Mouse (Mus musculus) forebrain, embryonic 14.5 days (tissue): ENCODE data around the gene Eid2. TPM values are rescaled to one million over a fixed set of nuclear protein-coding genes. Genes with fewer than 3 reads are reported as not detected.
A peak's percentile ranks its signal among the peaks of the same experiment; 100 is the strongest.
"Not testable (repeated sequence)": the region's sequence is repeated elsewhere in the genome, so short reads cannot be mapped to it uniquely, and the experiment has no call there.

ENCODE experiments used
- ATAC-seq: fragments of 200-750 bp; cut with Nextera tagmentation; 2 replicates; pipeline ENCODE4 v1.8.0; 2017; ENCODE audit warnings: mild to moderate bottlenecking, moderate library complexity
- DNase-seq: peaks from one replicate; pipeline ENCODE4 v3.0.0-alpha.2; 2015; ENCODE audit warnings: low spot score
- H3K27ac ChIP-seq: fragments of 300-500 bp; sonication (generic); 2 replicates; pipeline ENCODE4 v1.5.1; 2014; ENCODE audit warnings: low read depth, mild to moderate bottlenecking, control low read depth, low read length, moderate library complexity
- H3K27me3 ChIP-seq: fragments of 300-500 bp; sonication (generic); replicated peaks from 2 replicates; pipeline ENCODE4 v1.6.1; 2014; ENCODE audit warnings: low read length, control low read depth, mixed read lengths; ENCODE audit not compliant: control insufficient read depth, insufficient read depth
- H3K36me3 ChIP-seq: fragments of 300-500 bp; sonication (generic); 2 replicates; pipeline ENCODE4 v1.6.1; 2014; ENCODE audit warnings: low read length, control low read depth; ENCODE audit not compliant: control insufficient read depth, insufficient read depth
- H3K4me1 ChIP-seq: fragments of 300-500 bp; sonication (generic); 2 replicates; pipeline ENCODE4 v1.6.1; 2014; ENCODE audit warnings: antibody characterized with exemption, low read length, control low read depth; ENCODE audit not compliant: control insufficient read depth, insufficient read depth
- H3K4me2 ChIP-seq: fragments of 300-500 bp; sonication (generic); 2 replicates; pipeline ENCODE4 v1.6.1; 2014; ENCODE audit warnings: mild to moderate bottlenecking, control low read depth, low read length
- H3K4me3 ChIP-seq: fragments of 300-500 bp; sonication (generic); 2 replicates; pipeline ENCODE4 v1.5.1; 2014; ENCODE audit warnings: low read depth, low read length, control low read depth
- H3K9ac ChIP-seq: fragments of 300-500 bp; sonication (generic); 2 replicates; pipeline ENCODE4 v1.6.1; 2014; ENCODE audit warnings: mild to moderate bottlenecking, low read length, control low read depth, moderate library complexity
- H3K9me3 ChIP-seq: fragments of 300-500 bp; sonication (generic); replicated peaks from 2 replicates; pipeline ENCODE4 v1.6.1; 2016; ENCODE audit warnings: low read length, control low read depth, mixed read lengths; ENCODE audit not compliant: control insufficient read depth
- WGBS: fragments of 180-500 bp; shearing (Covaris S2); extraction: QIAGEN DNeasy Blood & Tissue Kit; methylation state at CpG from one replicate; pipeline ENCODE4 v1.1.7; 2014; 5-methylcytosine and 5-hydroxymethylcytosine counted together
- polyA plus RNA-seq: library from polyadenylated mRNA; unstranded; fragments of >200 nt; fragmentation: Nextera tagmentation; extraction: Ambion mirVana; gene quantifications from 2 replicates; pipeline ENCODE4 v1.2.1, GENCODE M21; 2014

Eid2 gene
- 6.0 and 8.6 TPM in 2 replicates for polyA plus RNA-seq

DNA sequence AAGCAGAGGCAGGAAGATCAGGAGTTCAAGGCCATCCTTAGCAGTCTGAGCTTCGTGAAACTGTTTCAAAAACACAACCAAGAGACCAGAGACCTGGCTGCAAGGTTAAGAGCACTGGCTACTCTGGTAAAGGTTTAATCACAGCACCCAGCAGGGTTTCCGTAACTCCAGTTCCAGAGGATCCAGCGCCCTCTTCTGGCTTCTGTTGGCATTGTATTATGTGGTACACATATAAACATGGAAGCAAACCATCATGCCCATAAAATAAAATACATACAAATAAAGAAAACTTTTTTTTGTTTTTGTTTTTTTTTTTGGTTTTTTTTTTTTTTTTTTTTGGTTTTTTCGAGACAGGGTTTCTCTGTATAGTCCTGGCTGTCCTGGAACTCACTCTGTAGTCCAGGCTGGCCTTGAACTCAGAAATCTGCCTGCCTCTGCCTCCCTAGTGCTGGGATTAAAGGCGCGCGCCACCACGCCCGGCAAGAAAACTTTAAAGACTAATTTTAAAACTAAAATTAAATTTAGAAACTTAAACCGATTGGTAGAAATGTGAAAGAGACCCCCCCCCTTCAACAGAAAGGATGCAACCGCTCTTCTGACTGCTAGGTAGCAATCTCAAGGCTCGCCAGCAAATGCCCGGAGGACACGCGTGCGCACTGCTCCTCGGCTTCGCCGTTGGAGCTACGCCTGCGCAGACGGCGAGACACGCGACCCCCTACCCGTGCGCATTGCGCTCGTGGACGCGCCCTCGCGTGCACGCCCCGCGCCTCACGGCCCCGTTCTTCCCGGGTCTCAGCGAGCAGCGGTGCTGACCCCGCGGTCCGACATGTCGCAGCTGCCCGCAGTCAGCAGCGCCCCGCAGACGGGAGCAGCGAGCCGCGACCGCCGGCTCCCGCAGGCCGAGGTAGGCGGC, at the start of gene Eid2:
TSS of gene Eid2 (plus strand) at position 753 of the 913 bp plus-strand sequence.
- Histone ChIP-seq H3K36me3 (peaks cover 8% of the 10 kb centered on the region), H3K9me3 (no peaks in the 10 kb centered on the region), H3K27ac (peak within 1 kb of the TSS; percentile 90), H3K4me2 (peak within 1 kb of the TSS; percentile 76), H3K27me3 (no peaks in the 10 kb centered on the region), H3K4me3 (peak within 1 kb of the TSS; percentile 85), H3K4me1 (peaks cover 8% of the 10 kb centered on the region), H3K9ac (peak within 1 kb of the TSS; percentile 97)
- WGBS, result 8% methylated on average over 57 of the region's 57 CpGs
- peak; percentile 95 for ATAC-seq
- peak; percentile 97 for DNase-seq

DNA sequence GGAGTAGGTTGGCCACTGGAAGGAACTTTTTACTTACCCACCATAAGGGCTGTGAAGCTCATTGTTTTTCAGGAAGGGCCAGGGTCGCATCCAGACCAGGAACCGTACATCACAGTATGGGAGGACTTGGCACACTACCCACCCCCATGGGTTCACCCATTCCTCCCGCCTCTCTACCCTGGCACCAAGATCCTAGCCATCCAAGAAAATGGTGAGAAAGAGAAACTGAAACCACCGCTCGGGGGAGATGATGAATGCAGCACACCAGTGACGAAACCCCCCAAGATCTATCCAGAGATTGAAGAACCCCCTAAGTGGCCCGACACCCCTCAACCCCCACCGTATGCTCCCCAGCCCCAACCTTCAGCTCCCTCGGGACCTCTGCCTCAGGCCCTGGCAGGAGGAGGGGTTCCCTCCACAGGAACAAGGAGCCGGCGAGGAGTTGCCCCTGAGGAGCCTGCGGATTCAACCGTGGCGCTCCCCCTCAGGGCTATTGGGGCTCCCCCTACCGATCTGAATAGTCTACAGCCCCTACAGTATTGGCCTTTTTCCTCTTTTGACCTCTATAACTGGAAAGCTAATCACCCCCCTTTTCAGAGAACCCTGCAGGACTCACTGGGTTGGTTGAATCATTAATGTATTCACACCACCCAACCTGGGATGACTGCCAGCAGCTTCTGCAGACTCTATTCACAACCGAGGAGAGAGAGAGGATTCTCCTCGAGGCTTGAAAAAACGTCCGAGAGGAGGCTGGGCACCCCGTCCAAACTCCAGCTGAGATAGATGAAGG, 48.5 kb upstream of the Eid2 start:
- peak; percentile 77 for DNase-seq
- not testable (repeated sequence) for H3K9ac ChIP-seq, H3K27ac ChIP-seq, H3K4me2 ChIP-seq, H3K36me3 ChIP-seq, H3K4me1 ChIP-seq, ATAC-seq, H3K27me3 ChIP-seq, H3K9me3 ChIP-seq, H3K4me3 ChIP-seq
- 69% methylated on average over 20 of the region's 20 CpGs for WGBS

DNA sequence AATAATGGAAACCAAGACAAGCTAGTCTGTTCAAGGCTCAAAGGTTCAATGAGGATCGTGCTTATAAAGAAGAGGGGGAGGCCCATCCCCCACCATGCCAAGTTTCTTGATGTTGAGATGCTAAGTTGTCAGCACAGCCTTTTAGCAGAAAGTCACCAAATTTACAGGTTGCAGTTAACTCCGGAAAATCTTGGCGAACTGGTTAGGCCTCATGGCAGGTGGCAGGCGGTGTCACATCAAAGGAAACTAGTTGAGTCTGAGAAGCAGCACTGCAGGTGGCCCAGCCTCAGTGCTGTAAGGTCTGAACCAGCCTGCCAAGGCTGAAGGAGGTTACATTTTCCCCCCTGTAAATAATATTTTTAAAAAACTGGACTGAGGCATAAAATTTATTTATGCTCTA, 40.8 kb upstream of the Eid2 start:
- H3K27ac ChIP-seq, DNase-seq, H3K9ac ChIP-seq, H3K4me3 ChIP-seq, H3K9me3 ChIP-seq, ATAC-seq, H3K36me3 ChIP-seq, H3K27me3 ChIP-seq, H3K4me1 ChIP-seq, H3K4me2 ChIP-seq: not testable (repeated sequence)
- WGBS, result 91% methylated on average over 4 of the region's 4 CpGs

DNA sequence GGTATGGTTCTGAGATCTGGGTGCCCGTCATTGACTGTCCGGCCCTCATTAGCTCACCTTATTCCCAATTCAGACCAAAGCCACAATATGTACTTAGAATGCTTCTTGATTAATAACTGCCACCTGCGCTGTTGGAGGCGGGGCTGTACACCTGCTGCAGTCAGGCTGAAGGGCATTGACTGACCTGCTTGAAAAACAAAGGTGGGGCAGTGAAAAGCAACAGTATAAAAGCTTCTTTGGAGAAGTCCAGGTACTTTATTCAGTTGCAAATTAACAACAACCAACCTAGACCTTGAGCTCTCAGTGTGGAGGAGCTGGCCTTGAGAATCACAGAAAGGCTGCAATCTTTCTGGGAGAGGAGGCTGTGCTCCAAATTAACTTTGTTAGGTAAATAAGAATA, 40.3 kb upstream of the Eid2 start:
- H3K4me2 ChIP-seq, H3K9me3 ChIP-seq, H3K27ac ChIP-seq, H3K27me3 ChIP-seq, H3K36me3 ChIP-seq, DNase-seq, H3K9ac ChIP-seq, H3K4me1 ChIP-seq, H3K4me3 ChIP-seq, ATAC-seq: not testable (repeated sequence)
- WGBS, result 91% methylated on average over 4 of the region's 4 CpGs

DNA sequence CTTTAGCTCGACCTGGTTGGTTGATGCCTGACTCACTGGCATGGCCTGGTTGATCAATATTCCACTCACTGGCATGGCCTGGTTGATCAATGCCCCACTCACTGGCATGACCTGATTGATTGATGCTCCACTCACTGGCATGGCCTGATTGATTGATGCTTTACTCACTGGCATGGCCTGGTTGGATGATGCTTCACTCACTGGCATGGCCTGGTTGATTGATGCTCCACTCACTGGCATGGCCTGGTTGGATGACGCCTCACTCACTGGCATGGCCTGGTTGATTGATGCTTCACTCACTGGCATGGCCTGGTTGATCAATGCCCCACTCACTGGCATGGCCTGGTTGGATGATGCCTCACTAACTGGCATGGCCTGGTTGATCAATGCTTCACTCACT, 23.7 kb upstream of the Eid2 start:
- H3K36me3 ChIP-seq, H3K9me3 ChIP-seq, H3K9ac ChIP-seq, H3K4me1 ChIP-seq, H3K4me3 ChIP-seq, H3K4me2 ChIP-seq, H3K27me3 ChIP-seq, ATAC-seq, H3K27ac ChIP-seq, DNase-seq: not testable (repeated sequence)
- 64% methylated on average over 2 of the region's 2 CpGs for WGBS

DNA sequence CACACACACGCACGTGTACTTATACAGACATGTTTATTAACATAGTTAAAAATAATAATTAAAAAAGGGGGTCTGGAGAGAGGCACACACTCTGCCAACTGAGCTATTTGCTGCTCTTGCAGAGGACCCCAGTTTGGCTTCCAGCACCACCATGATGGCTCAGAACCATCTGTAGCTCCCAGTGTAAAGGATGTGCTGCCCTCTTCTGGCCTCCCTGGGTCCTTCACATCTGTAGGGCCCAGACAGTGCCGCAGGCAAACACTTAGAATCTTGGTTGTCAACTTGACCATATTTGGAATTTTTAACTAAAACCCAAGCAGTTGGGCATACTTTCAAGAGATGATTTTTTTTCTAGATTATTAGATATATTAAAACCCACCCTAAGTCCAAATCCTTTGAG, 18.7 kb upstream of the Eid2 start:
- DNase-seq, result no peak
- no peak overlapping the region for H3K4me2 ChIP-seq
- no peak for ATAC-seq
- no peaks in the 10 kb centered on the region for H3K9me3 ChIP-seq
- no peaks in the 10 kb centered on the region for H3K27me3 ChIP-seq
- no peaks in the 10 kb centered on the region for H3K36me3 ChIP-seq
- no peaks in the 10 kb centered on the region for H3K4me1 ChIP-seq
- WGBS, result 88% methylated on average over 3 of the region's 3 CpGs
- H3K27ac ChIP-seq, result no peak overlapping the region
- H3K4me3 ChIP-seq, result no peak overlapping the region
- H3K9ac ChIP-seq, result no peak overlapping the region

DNA sequence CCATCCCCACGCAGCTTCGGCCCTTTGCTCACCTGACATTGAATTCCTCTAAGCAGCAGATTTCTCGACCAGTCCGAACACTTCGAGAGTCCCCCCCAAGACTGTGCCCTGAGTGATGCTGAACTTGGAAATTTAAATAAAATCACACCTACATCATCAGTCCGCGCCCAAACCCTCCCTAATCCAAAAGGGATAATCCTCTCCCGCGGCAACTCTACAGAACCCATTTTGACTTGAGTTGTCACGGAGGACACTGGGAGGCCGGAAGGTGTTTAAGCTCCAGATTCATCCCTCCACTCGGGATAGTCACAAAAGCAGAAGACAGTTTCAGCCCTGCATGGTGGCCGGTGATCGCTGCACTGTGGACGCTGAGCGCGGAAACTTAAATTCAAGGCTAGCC, 15.7 kb upstream of the Eid2 start:
- H3K9me3 ChIP-seq, result no peaks in the 10 kb centered on the region
- no peak for ATAC-seq
- H3K4me1 ChIP-seq, result no peaks in the 10 kb centered on the region
- WGBS, result 91% methylated on average over 17 of the region's 17 CpGs
- no peak for DNase-seq
- no peak overlapping the region for H3K9ac ChIP-seq
- H3K27ac ChIP-seq, result no peak overlapping the region
- no peaks in the 10 kb centered on the region for H3K27me3 ChIP-seq
- H3K36me3 ChIP-seq, result no peaks in the 10 kb centered on the region
- no peak overlapping the region for H3K4me2 ChIP-seq
- H3K4me3 ChIP-seq, result no peak overlapping the region

DNA sequence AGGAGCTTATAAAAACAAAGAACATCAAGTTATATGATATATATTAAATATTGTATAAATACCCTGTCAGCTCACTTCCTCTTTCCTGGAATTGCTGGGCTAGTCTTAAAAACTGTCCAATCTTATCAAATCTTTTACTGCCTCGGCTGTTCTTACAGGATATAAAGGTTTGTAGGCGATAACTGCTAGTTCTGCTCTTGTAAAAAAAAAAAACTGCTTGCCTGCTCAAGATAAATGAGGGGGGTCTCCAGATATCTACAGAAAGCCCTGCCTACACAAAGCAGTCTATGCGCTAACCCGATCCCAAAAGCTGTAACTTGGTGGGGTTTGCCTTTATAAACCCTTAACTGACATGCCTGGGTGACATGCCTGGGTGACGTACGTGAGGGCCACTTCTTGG, 13.1 kb upstream of the Eid2 start:
- H3K27ac ChIP-seq, result no peak overlapping the region
- H3K4me2 ChIP-seq, result no peak overlapping the region
- H3K4me3 ChIP-seq, result no peak overlapping the region
- no peak overlapping the region for H3K9ac ChIP-seq
- H3K4me1 ChIP-seq, result no peaks in the 10 kb centered on the region
- no peaks in the 10 kb centered on the region for H3K9me3 ChIP-seq
- ATAC-seq (no peak), DNase-seq (no peak)
- no peaks in the 10 kb centered on the region for H3K36me3 ChIP-seq
- WGBS, result 92% methylated on average over 6 of the region's 6 CpGs
- no peaks in the 10 kb centered on the region for H3K27me3 ChIP-seq

DNA sequence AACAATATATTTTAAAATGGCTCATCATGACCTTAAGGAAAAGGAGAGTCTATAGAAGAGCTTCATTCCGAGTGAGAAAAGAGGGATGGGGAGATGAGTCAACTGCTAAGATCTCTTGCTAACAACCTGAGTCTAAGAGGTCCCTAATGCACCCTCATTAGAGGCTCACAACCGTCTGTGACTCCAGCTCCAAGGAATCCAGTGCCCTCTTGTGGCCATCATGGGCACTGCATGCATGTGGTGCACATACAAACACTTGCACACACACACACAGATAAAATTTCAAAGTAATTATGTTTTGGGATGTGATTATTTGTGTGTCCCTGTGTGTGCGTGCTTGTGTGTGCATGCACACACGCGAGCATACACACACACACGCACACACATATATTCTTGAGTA, 12.2 kb upstream of the Eid2 start:
- H3K4me3 ChIP-seq, result no peak overlapping the region
- H3K4me2 ChIP-seq, result no peak overlapping the region
- no peak overlapping the region for H3K9ac ChIP-seq
- no peaks in the 10 kb centered on the region for H3K9me3 ChIP-seq
- no peaks in the 10 kb centered on the region for H3K4me1 ChIP-seq
- no peak overlapping the region for H3K27ac ChIP-seq
- 82% methylated on average over 6 of the region's 6 CpGs for WGBS
- DNase-seq (no peak), ATAC-seq (no peak)
- no peaks in the 10 kb centered on the region for H3K27me3 ChIP-seq
- no peaks in the 10 kb centered on the region for H3K36me3 ChIP-seq
